Mouse (Mus musculus): ENCODE measurements around the gene Sox21. TPM values are rescaled to one million over a fixed set of nuclear protein-coding genes. Genes with fewer than 3 reads are reported as not detected.

The Sox21 gene
- polyA plus RNA-seq, 1 experiment from 2014 or later, result 0.08 TPM

GRCm38 (mm10) chr14:118207347-118207746 is 29.5 kb downstream of the Sox21 start:
- no peak for DNase-seq (ENCODE audit: low spot score)
- Histone ChIP-seq H3K27me3 (replicated peaks; ENCODE audit: control insufficient read depth, insufficient read depth, low read length) (no peaks in the 10 kb centered on the region), H3K36me3 (ENCODE audit: control insufficient read depth, insufficient read depth, low read length) (no peaks in the 10 kb centered on the region), H3K27ac (ENCODE audit: low read depth, low read length) (no peak overlapping the region), H3K9ac (ENCODE audit: low read depth, low read length) (no peak overlapping the region), H3K4me3 (ENCODE audit: low read depth, low read length) (no peak overlapping the region), H3K4me2 (no peak overlapping the region), H3K4me1 (replicated peaks; ENCODE audit: control insufficient read depth, insufficient read depth, low read length) (no peaks in the 10 kb centered on the region), H3K9me3 (ENCODE audit: control insufficient read depth, low read length) (no peaks in the 10 kb centered on the region)
- WGBS, result 79% methylated on average over 3 of the region's 3 CpGs
- no peak for ATAC-seq (replicated peaks; ENCODE audit: low FRiP score)

GRCm38 (mm10) chr14:118203031-118203430 is 33.8 kb downstream of the Sox21 start:
- H3K27me3 ChIP-seq (replicated peaks; ENCODE audit: control insufficient read depth, insufficient read depth, low read length), result no peaks in the 10 kb centered on the region
- WGBS, result 64% methylated on average over 7 of the region's 7 CpGs
- no peaks in the 10 kb centered on the region for H3K36me3 ChIP-seq (ENCODE audit: control insufficient read depth, insufficient read depth, low read length)
- no peak overlapping the region for H3K9ac ChIP-seq (ENCODE audit: low read depth, low read length)
- no peak for ATAC-seq (replicated peaks; ENCODE audit: low FRiP score)
- H3K27ac ChIP-seq (ENCODE audit: low read depth, low read length), result no peak overlapping the region
- H3K4me3 ChIP-seq (ENCODE audit: low read depth, low read length), result no peak overlapping the region
- no peak for DNase-seq (ENCODE audit: low spot score)
- no peak overlapping the region for H3K4me2 ChIP-seq
- no peaks in the 10 kb centered on the region for H3K9me3 ChIP-seq (ENCODE audit: control insufficient read depth, low read length)
- no peaks in the 10 kb centered on the region for H3K4me1 ChIP-seq (replicated peaks; ENCODE audit: control insufficient read depth, insufficient read depth, low read length)

GRCm38 (mm10) chr14:118202006-118202405 is 34.8 kb downstream of the Sox21 start:
- Histone ChIP-seq H3K36me3 (ENCODE audit: control insufficient read depth, insufficient read depth, low read length) (no peaks in the 10 kb centered on the region), H3K4me1 (replicated peaks; ENCODE audit: control insufficient read depth, insufficient read depth, low read length) (no peaks in the 10 kb centered on the region), H3K4me2 (no peak overlapping the region), H3K9ac (ENCODE audit: low read depth, low read length) (no peak overlapping the region), H3K27me3 (replicated peaks; ENCODE audit: control insufficient read depth, insufficient read depth, low read length) (no peaks in the 10 kb centered on the region; the same call in 1 of the 2 replicates), H3K4me3 (ENCODE audit: low read depth, low read length) (no peak overlapping the region), H3K27ac (ENCODE audit: low read depth, low read length) (no peak overlapping the region), H3K9me3 (ENCODE audit: control insufficient read depth, low read length) (no peaks in the 10 kb centered on the region)
- WGBS, result 77% methylated on average over 5 of the region's 5 CpGs
- ATAC-seq (replicated peaks; ENCODE audit: low FRiP score), result no peak
- DNase-seq (ENCODE audit: low spot score), result no peak

GRCm38 (mm10) chr14:118200731-118201130 is 36.1 kb downstream of the Sox21 start:
- no peak for ATAC-seq (replicated peaks; ENCODE audit: low FRiP score)
- H3K27me3 ChIP-seq (replicated peaks; ENCODE audit: control insufficient read depth, insufficient read depth, low read length), result no peaks in the 10 kb centered on the region; the same call in 1 of the 2 replicates
- no peaks in the 10 kb centered on the region for H3K36me3 ChIP-seq (ENCODE audit: control insufficient read depth, insufficient read depth, low read length)

GRCm38 (mm10) chr14:118197063-118197462 is 39.8 kb downstream of the Sox21 start:
- 60% methylated on average over 12 of the region's 12 CpGs for WGBS
- H3K9ac ChIP-seq (ENCODE audit: low read depth, low read length), result no peak overlapping the region
- no peaks in the 10 kb centered on the region for H3K4me1 ChIP-seq (replicated peaks; ENCODE audit: control insufficient read depth, insufficient read depth, low read length)
- no peaks in the 10 kb centered on the region for H3K9me3 ChIP-seq (ENCODE audit: control insufficient read depth, low read length)
- no peaks in the 10 kb centered on the region for H3K36me3 ChIP-seq (ENCODE audit: control insufficient read depth, insufficient read depth, low read length)
- H3K27ac ChIP-seq (ENCODE audit: low read depth, low read length), result no peak overlapping the region
- H3K4me3 ChIP-seq (ENCODE audit: low read depth, low read length), result no peak overlapping the region
- DNase-seq (ENCODE audit: low spot score) (no peak), ATAC-seq (replicated peaks; ENCODE audit: low FRiP score) (no peak)
- no peak overlapping the region for H3K4me2 ChIP-seq
- H3K27me3 ChIP-seq (replicated peaks; ENCODE audit: control insufficient read depth, insufficient read depth, low read length), result peaks cover 2% of the 10 kb centered on the region

More at GRCm38 (mm10) chr14:118200731-118201130, 36.1 kb downstream of the Sox21 start:
- no peak for DNase-seq (ENCODE audit: low spot score)
- Histone ChIP-seq H3K4me3 (ENCODE audit: low read depth, low read length) (no peak overlapping the region), H3K4me1 (replicated peaks; ENCODE audit: control insufficient read depth, insufficient read depth, low read length) (no peaks in the 10 kb centered on the region), H3K9me3 (ENCODE audit: control insufficient read depth, low read length) (no peaks in the 10 kb centered on the region), H3K4me2 (no peak overlapping the region), H3K27ac (ENCODE audit: low read depth, low read length) (no peak overlapping the region), H3K9ac (ENCODE audit: low read depth, low read length) (no peak overlapping the region)
- 81% methylated on average over 3 of the region's 3 CpGs for WGBS

DNA sequence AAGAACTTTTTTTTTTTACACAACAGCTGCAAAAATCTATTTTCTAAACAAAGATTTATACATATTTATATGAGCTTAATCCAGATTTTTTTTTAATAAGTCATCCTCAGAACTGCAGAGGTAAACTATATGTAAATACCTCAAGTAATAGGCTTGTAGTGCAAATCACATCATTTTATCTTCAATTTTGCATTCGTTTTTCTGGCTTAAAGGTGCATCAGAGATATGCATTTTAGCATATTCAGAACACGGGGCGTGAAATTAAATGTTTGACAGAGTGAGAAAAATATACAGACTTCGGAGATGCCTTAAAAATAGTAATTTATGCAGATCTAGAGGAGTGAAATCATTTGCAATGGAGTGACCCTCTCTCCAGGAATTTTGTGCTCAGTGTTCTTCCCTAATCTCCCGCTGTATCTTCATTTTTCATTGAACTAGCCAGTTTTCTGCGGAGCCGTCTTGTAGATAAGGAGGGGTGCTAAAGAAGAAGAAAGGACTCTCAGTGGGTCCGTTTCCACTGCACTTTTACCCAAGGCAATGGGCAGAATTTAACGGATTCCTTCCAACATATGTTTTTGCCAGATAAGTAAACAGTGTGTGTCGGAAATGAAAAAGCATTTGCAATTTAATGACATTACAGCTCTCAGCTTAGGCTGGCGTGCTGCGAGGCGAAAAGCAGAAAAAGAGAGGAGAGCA is 42.5 kb downstream of the Sox21 start:
- Histone ChIP-seq H3K4me3 (ENCODE audit: low read depth, low read length) (no peak overlapping the region), H3K27me3 (replicated peaks; ENCODE audit: control insufficient read depth, insufficient read depth, low read length) (peaks cover 2% of the 10 kb centered on the region), H3K27ac (ENCODE audit: low read depth, low read length) (no peak overlapping the region), H3K9ac (ENCODE audit: low read depth, low read length) (no peak overlapping the region), H3K9me3 (ENCODE audit: control insufficient read depth, low read length) (no peaks in the 10 kb centered on the region), H3K36me3 (ENCODE audit: control insufficient read depth, insufficient read depth, low read length) (no peaks in the 10 kb centered on the region), H3K4me2 (peak overlapping the region; percentile 16; the same call in 1 of the 2 replicates), H3K4me1 (replicated peaks; ENCODE audit: control insufficient read depth, insufficient read depth, low read length) (no peaks in the 10 kb centered on the region)
- no peak for DNase-seq (ENCODE audit: low spot score)
- ATAC-seq (replicated peaks; ENCODE audit: low FRiP score), result peak; percentile 72; the same call in 1 of the 2 replicates
- WGBS, result 43% methylated on average over 13 of the region's 13 CpGs

DNA sequence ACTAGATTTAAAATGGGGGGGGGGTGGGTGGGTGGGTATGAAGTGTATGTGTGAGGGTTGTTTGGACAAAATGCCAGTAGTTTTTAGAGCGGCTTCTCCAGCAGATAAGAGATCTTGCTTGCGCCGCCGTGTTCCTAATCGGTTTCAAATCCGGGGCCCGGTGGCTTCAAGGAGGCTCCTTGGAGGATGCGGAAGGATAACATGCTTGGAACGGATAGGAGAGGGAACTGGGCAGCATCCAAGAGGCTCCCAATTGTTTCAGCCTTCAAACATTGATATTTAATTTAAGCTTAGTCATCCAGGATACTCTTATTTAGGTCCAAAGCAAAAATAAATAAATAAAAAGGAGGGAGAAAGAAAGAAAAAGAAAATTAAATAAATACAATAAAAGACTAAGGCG is 43.2 kb downstream of the Sox21 start:
- no peak overlapping the region for H3K9ac ChIP-seq (ENCODE audit: low read depth, low read length)
- H3K27me3 ChIP-seq (replicated peaks; ENCODE audit: control insufficient read depth, insufficient read depth, low read length), result peaks cover 2% of the 10 kb centered on the region
- H3K4me1 ChIP-seq (replicated peaks; ENCODE audit: control insufficient read depth, insufficient read depth, low read length), result no peaks in the 10 kb centered on the region
- H3K4me2 ChIP-seq, result no peak overlapping the region
- WGBS, result 56% methylated on average over 10 of the region's 10 CpGs
- ATAC-seq (replicated peaks; ENCODE audit: low FRiP score) (no peak), DNase-seq (ENCODE audit: low spot score) (no peak)
- H3K4me3 ChIP-seq (ENCODE audit: low read depth, low read length), result no peak overlapping the region
- no peaks in the 10 kb centered on the region for H3K9me3 ChIP-seq (ENCODE audit: control insufficient read depth, low read length)
- H3K36me3 ChIP-seq (ENCODE audit: control insufficient read depth, insufficient read depth, low read length), result no peaks in the 10 kb centered on the region
- no peak overlapping the region for H3K27ac ChIP-seq (ENCODE audit: low read depth, low read length)

DNA sequence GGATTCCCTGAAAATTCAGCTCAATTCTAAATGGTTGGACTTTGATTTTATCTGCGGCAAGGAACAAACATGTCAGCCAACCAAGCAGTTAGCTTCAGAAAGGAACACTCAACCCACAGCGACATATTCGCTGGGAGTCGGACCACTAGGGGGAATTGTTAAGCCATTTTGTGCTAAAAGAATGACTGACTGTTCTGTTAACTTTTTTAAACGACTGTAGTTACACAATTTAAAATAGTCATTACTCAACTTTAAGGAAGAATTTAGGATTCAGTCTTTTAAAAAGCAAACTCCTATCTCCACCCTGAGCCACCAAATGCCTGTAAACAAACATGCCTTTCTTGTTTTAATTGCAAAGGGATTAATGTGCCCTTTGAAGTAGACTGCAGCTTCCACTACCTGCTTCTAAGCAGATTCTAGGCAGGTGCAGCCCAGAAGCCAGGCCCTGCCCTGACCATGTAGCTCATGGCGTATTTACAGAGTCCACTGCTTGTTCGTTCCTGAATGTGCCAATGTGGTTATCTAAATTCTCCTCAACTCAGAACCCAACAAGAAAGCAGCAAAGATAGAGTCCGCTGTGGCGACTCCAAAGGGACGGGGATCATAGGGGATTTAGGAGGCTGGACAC is 43.7 kb downstream of the Sox21 start:
- 51% methylated on average over 10 of the region's 10 CpGs for WGBS
- Histone ChIP-seq H3K4me1 (replicated peaks; ENCODE audit: control insufficient read depth, insufficient read depth, low read length) (no peaks in the 10 kb centered on the region), H3K4me3 (ENCODE audit: low read depth, low read length) (no peak overlapping the region), H3K9ac (ENCODE audit: low read depth, low read length) (no peak overlapping the region), H3K4me2 (no peak overlapping the region), H3K27me3 (replicated peaks; ENCODE audit: control insufficient read depth, insufficient read depth, low read length) (peaks cover 2% of the 10 kb centered on the region), H3K36me3 (ENCODE audit: control insufficient read depth, insufficient read depth, low read length) (no peaks in the 10 kb centered on the region), H3K27ac (ENCODE audit: low read depth, low read length) (no peak overlapping the region), H3K9me3 (ENCODE audit: control insufficient read depth, low read length) (no peaks in the 10 kb centered on the region)
- no peak for DNase-seq (ENCODE audit: low spot score)
- no peak for ATAC-seq (replicated peaks; ENCODE audit: low FRiP score)

- ATAC-seq (replicated peaks; ENCODE audit: low FRiP score), result no peak
- Histone ChIP-seq H3K4me1 (replicated peaks; ENCODE audit: control insufficient read depth, insufficient read depth, low read length) (no peaks in the 10 kb centered on the region), H3K36me3 (ENCODE audit: control insufficient read depth, insufficient read depth, low read length) (no peaks in the 10 kb centered on the region), H3K9ac (ENCODE audit: low read depth, low read length) (no peak overlapping the region), H3K9me3 (ENCODE audit: control insufficient read depth, low read length) (no peaks in the 10 kb centered on the region), H3K27ac (ENCODE audit: low read depth, low read length) (no peak overlapping the region), H3K4me3 (ENCODE audit: low read depth, low read length) (no peak overlapping the region), H3K27me3 (replicated peaks; ENCODE audit: control insufficient read depth, insufficient read depth, low read length) (peaks cover 2% of the 10 kb centered on the region; the same call in 1 of the 2 replicates), H3K4me2 (no peak overlapping the region)
- 82% methylated on average over 9 of the region's 9 CpGs for WGBS
- no peak for DNase-seq (ENCODE audit: low spot score)
These were observed 45.4 kb downstream of the Sox21 start for GRCm38 (mm10) chr14:118191442-118191841.

Measured in liver, embryonic 11.5 days (tissue).